Mouse (Mus musculus) megakaryocyte-erythroid progenitor cell, adult 5-6 weeks (primary cell): ENCODE results near the gene Ppp1r36. TPM values are rescaled to one million over a fixed set of nuclear protein-coding genes. Genes with fewer than 3 reads are reported as not detected.
"Not testable (repeated sequence)": the region's sequence is repeated elsewhere in the genome, so short reads cannot be mapped to it uniquely, and the experiment has no call there.

ENCODE experiments used
- ATAC-seq: replicated peaks from 2 replicates; pipeline ENCODE4 v1.8.0; 2016; ENCODE audit warnings: mild to moderate bottlenecking, inconsistent platforms; ENCODE audit not compliant: severe bottlenecking, poor library complexity, low FRiP score, low TSS enrichment
- total RNA-seq, 2 experiments: library from RNA; stranded (forward) in 1 of 2; stranded (reverse) in 1 of 2; fragments of 200-1000, 215-1000 nt in 1 of 2; fragments of >200 nt in 1 of 2; fragmentation: Nextera tagmentation in 1 of 2; gene quantifications; 2 replicates each; pipeline ENCODE4 v1.2.3; 2014 to 2017

Ppp1r36 gene
- total RNA-seq, 2 experiments from 2014 or later = not detected

DNA sequence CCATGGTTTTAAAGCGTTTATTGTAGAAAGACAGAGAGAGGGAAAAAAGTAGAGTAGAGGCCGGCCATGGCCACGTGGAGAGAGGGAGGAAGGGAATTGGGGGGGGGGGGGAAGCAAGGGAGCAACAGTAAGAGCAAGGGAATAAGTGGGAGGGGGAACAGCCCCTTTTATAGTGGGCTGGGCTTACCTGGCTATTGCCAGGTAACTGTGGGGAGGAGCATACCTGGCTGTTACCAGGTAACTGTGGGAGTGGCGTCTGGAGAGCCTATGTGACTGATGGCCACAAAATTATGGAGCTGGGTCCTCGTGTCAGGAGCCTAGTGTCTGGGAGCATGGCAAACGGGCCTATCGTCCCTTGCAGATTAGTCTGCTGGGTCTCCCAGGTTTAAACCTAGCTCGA, 18.2 kb downstream of the Ppp1r36 start:
- no peak for ATAC-seq

DNA sequence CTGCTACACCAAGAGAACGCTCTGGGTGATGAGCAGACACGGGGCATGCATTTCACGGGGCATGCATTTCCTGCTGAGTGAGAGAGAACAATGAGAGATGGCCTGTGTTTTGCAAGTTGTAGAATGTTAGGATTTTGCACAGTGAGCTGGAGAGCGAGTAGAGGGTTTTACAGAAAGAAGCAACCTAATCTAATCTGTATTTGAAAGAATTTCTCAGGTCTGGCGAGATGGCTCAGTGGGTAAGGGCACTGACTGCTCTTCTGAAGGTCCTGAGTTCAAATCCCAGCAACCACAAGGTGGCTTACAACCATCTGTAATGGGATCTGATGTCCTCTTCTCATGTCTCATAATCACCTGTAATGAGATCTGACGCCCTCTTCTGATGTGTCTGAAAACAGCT, 26.1 kb downstream of the Ppp1r36 start:
- ATAC-seq = not testable (repeated sequence)

DNA sequence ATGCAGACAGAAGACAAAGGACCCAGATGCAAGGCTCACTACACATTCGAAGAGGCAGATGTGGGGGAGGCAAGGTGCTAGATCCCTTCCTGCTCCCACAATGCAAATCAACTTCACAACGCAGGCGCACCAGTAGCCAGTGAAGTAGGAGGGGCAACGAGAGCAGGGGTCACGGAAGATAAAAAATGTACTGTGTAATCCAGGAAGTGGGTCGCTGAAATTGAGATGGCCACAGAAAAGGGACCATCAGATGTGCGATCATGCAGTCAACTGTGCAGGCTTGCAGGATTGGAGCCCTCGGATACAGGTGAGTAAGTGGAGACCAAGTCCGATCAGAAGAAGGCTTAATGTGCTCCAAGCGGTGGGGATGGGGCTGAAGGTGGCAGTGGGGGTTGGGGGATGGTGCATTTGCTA, 27.0 kb downstream of the Ppp1r36 start:
- 0 out of 2 replicates have a peak, but pooled peaks have one; percentile 26 for ATAC-seq

DNA sequence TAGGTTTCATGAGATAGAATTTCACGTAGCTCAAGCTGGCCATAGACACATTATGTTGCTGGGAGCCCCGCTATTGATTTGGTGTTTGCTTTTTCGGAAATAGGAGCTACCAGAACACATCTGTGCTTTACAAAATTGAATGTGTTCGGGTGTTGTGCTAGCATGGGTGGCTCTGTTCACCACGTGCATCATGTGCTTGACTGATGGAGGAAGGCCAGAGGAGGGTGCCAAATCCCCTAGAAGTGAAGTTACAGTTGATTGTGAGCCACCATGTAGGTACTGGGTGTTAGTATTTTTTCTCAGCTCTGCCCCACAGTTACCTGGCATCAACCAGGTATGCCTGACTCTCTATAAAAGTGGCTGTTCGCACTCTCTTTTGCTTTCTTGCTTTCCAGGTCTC, 27.5 kb downstream of the Ppp1r36 start:
- ATAC-seq = no peak

DNA sequence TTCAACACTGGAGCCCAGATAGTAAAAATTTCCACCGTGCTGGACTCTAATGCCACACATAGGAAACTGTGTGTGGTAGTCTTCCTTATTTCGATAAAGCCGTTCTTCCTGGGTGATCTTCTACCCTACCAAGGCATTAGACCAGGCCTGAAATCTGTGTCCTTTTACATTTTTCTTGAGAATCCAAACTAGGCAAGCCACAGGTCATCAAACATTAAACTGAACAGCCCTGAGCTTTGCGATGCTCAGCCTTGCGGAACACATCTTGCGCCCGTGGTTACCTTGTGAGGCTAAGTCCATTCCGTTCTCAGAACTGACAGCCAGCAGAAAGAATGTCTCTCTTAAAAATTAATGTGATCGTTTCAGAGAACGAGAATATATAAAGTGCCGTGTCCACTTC, 28.9 kb downstream of the Ppp1r36 start:
- no peak for ATAC-seq

DNA sequence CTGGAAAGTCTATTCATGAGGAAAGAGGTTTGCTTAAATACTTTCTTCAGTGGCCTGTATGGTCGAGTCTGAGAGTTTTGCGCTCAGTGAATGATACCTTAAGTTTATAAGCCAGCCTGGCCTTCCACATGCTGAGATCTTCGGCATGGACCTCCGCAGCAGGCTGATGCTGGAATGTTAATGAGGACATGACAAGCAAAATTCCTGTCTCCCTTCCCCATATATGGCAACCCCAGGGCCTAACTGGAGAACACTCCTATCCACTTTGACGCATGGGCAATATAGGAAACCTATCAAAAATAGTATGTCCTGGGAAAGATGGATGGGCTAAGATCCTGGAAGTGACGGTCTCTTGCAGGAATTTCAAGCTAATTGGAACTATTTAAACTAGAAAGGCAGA, 30.8 kb downstream of the Ppp1r36 start:
- no peak for ATAC-seq

DNA sequence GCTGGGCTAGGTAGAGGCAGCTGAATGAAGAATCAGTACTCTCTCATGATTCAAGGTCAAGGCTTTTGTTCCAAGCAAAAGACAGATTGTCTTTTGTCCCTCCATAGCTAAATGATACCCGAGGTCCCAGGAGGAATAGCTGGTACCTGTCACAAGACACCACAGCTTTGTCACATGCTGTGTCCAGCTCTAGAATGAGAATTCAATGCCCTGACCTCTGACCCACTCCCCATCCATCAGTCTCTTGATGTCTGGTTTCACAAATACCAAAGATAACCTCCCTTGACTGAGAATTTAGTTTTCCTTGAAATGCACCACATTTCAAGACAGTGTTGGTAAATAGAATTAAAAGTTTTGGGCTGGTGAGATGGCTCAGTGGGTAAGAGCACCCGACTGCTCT, 34.9 kb downstream of the Ppp1r36 start:
- ATAC-seq = no peak

DNA sequence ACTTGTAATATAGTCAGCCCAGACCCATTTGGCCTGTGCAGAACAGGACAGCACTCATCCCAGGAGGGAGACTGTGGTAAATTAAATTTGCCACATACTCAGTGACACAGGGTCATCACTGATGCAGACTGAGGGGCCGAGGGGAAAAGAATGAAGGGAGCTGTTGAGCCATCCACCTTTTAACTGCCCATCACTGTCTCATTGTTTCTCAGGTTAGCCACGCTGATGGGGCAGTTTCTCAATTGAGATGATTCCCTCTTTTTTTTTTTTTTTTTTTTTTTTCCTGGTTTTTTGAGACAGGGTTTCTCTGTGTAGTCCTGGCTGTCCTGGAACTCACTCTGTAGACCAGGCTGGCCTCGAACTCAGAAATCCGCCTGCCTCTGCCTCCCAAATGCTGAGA, 41.1 kb downstream of the Ppp1r36 start:
- not testable (repeated sequence) for ATAC-seq

DNA sequence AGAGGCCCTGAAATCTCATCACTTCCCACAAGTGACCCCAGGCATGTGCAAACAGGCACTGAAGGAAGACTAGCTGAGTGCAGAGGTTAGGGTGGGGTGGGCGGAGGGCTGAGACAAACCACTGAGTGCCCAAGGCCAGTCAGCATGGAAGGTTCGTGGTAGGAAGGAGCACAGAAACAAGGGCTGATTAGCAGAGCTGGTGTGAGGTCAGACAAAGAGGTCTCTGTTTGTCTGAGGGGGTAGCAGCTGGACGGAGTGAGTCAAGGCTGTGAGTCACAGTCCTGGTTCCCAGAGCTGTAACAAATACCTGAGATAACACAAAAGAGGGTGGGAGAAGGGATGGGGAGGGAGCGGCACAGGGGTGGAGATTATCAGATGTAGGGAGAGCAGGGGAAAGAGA, 41.7 kb downstream of the Ppp1r36 start:
- ATAC-seq = no peak

DNA sequence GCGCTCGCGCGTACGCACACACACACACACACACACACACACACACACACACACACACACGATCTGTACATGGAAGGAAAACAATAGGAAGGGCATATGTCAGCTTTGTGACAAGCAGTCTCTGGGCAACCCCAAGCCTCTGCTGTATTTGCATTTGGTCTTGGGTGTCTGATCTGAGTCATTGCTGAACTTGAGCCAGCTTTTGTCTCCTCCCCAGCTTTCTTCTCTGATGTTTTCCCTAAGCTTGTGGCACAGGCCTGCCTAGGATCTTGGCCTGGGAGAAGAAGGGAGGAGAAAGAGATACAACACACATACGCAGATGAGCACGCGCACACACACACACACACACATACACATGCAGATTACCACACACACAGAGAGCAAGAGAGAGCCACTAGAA, 46.1 kb downstream of the Ppp1r36 start:
- ATAC-seq = no peak

DNA sequence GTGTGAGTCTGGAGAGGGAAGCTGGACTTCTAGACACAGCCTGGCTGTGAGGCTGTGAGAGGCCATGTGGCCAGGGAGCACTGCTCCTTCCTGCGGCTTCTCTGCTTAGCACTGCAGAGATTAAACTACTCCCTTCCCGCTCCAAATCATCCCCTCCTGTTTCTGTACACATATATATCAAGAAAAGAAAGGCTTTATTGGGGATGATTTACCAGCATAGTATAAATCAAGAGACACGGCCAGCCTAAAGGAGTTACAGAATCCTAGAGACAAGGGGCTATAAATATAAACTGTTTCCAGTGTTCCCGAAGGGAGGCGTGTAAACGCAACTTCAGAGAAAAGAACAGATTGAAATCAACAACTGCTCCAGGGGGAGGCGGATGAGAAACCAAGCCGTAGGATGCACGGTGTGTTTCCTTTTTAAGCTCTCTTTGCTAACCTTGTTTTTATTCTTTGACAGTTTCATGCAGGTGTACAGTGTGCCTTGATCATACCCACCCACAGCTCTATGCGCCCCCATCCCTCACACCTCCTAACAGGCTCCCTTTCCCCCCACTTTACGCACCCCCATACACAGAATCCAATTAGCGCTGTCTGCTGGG, 47.4 kb downstream of the Ppp1r36 start:
- ATAC-seq = no peak

DNA sequence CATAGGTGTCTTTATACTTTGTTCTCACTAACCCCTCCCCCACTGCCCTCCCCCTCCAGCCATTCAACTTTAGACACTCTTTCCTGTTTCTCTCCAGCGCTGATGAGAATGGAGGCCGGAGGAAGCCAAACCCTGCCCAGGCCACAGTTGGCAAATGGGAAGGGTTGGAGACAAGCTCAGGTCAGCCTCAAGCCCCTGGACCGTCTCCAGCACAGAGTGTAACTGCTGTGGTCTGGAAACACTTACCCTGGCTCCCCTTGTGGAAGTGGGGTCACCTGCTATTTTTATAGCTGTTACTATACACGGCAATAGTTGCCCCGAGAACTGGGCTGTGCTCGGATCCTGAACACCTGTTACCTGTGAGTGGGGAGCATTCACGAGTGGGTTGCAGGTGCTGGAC, 49.3 kb downstream of the Ppp1r36 start:
- no peak for ATAC-seq

DNA sequence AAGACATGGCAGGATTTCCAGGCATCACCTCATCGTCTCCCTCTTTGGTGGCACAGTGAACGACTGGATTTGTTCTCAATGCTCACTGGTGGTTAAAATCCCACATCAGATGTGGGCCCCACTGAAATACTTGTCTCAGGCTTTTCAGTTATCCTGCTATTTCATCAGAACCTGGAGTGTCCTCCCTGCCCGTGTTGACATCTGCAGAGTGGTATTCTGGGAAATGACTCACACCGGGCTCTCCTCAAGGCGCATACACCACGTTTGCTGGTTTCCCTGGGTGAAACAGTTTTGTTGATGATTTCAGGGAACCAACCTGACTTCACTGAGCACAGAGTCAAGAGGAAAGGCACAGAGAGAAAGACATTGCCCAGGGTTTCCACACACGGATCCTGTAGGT, 49.9 kb downstream of the Ppp1r36 start:
- no peak for ATAC-seq

DNA sequence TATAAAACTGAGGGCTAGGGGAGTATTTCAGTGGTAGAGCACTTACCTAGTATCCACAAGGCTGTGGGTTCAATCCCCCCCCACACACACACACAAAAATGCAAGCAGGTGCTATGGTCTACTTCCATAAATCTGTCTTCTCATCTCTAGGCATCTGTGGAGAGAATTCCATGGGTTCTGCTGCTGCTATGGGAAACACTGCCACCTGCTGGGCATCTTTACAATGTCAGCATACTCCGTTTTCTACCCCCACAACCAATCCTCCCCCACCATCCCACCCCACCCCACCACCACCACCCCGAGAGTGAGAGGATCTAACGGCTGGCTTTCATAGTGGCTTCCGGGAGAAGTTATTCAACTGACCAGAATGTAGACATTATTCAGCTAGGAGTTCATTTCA, 54.7 kb downstream of the Ppp1r36 start:
- ATAC-seq = 0 out of 2 replicates have a peak, but pooled peaks have one; percentile 32

DNA sequence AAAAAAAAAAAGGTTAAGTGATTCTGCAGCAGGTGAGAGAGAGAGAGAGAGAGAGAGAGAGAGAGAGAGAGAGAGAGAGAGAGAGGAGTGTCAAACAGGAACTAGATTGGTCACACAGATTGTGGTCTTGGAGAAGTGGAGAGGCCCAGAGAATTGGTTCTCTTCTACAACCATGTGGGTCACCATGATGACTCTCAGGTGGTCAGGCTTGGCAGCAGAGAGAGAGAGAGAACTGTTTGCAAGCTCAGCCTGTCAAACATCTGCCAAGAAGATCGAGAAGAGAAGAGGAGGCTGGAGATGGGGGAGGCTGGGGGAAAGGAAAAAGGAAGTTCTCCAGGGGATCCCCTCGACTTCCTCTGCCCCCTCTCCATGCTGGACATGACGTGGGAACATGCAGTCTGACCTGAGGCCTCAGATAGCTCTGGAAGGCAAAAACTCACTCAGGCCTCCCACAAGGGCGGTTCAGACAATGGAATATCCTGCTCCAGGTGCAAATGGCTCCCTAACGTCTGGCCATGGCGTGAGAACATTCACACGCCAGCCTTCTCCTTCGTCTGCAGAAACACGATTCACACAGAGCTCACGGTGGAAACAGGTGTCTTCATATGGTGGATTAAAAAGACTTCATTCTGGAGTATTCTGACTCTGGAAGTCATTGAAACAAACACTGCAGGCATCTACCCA, 56.4 kb downstream of the Ppp1r36 start:
- no peak for ATAC-seq

DNA sequence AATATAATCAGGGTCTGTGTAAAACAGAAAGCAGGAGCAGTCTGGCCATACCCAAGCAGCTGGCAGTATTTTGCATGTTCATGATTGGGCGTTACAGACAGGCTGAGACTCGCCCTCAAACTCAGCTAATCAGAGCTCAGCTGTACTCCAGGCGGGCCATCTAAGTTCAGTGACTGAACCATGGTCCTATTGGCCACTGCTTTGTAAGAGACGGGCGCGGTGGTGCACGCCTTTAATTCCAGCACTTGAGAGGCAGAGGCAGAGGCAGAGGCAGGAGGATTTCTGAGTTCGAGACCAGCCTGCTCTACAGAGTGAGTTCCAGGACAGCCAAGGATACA, 56.9 kb downstream of the Ppp1r36 start:
- ATAC-seq = peak; percentile 72; the same call in 1 of the 2 replicates

DNA sequence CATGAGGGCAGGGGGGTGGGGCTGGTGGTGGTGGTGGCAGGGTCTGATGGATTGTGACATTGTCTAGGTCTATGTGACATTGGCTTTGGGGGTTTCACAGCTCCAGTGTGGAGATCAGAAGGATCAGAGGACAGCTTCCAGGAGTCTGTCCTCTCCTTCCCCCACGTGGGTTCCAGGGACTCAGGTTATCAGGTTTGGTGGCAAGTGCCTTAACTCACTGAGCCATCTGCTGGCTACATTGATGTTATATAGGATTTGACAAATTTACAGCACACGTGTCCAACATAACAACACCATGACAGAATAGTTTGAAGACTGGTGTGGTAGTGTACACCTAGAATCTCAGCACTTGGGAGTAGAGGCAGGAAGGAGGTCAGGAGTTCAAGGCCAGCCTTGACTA, 57.5 kb downstream of the Ppp1r36 start:
- no peak for ATAC-seq

DNA sequence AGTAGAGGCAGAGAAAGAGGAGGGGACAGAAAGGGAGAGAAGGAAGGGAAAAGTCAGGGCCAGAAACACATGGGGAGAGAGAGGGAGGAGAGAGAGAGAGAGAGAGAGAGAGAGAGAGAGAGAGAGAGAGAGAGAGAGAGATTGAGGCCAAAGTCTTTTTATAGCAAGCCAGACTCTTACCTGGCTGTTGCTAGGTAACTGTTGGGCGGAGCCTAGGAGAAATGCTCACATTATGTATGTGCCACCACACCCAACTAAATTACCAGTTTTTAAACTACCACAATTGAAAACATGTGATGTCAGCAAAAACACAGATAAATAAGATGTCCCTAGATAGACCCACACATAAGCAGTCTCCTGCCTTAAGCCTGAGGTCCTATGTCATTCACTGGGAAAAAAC, 58.8 kb downstream of the Ppp1r36 start:
- ATAC-seq = no peak

DNA sequence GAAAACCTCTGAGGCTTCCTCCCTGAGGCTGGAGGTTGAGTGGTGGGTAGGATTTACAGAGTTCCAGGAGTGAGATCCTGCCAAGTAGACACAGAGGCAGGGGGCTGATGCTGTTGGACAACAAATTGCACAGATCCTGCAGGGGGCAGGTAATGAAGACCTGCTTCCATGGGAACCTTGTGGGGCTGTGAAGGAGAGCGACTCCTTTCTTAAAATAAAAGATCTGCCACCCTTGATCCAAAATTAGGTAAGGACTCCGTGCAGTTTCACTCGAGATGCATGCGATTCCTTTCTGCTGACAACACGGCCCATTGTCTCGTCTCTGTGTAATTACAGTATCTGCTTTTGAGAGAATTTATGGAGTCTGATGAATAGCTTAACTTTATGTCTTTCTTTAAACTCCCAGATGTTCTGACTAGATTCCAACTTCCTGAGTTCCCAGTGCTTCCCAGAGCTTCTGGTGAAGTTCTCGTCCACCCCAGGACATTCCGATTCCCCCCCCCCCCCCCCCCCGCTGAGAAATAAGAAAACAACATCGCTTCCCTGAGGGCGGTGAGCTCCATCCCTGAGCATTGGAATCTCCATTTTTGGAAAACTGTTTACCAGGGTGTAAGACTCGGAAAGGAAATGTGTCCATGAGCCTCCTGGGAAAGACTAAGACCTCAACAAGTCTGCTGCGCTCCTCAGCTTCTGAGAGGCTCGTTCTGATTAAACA, 61.1 kb downstream of the Ppp1r36 start:
- no peak for ATAC-seq

DNA sequence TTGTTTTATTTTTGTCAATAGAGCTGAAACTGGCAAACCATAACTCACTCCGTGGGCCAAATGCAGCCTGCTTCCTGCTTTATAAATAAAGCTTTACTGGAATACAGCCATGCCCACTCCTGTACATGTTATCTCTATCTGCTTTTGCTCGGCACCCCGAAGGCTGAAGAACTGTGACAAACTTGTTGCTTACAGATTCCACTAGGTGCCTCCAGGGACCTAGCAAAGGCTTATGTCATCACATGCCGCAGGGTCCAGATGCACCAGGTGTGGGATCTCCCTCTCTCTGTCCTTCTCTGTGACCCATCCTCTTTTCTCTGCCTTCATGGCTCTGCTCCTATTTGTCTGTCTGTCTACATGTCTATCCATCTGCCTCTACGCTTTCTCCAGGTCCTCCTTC, 61.8 kb downstream of the Ppp1r36 start:
- no peak for ATAC-seq
